Mouse (Mus musculus) adrenal gland, postnatal 10 days (tissue): ENCODE measurements around the gene Cdc5l. TPM values are rescaled to one million over a fixed set of nuclear protein-coding genes. Genes with fewer than 3 reads are reported as not detected.
A peak's percentile ranks its signal among the peaks of the same experiment; 100 is the strongest.
"Not testable (repeated sequence)": the region's sequence is repeated elsewhere in the genome, so short reads cannot be mapped to it uniquely, and the experiment has no call there.

ENCODE experiments used
- DNase-seq: peaks from one replicate; pipeline ENCODE4 v3.0.0; 2021; ENCODE audit warnings: mixed read lengths
- total RNA-seq, 2 experiments: library from RNA; stranded (reverse); gene quantifications; 2 replicates each; pipeline ENCODE4 v1.2.3; 2021

The Cdc5l gene
- total RNA-seq, 2 experiments from 2014 or later, result 40.0 to 40.9 TPM

DNA sequence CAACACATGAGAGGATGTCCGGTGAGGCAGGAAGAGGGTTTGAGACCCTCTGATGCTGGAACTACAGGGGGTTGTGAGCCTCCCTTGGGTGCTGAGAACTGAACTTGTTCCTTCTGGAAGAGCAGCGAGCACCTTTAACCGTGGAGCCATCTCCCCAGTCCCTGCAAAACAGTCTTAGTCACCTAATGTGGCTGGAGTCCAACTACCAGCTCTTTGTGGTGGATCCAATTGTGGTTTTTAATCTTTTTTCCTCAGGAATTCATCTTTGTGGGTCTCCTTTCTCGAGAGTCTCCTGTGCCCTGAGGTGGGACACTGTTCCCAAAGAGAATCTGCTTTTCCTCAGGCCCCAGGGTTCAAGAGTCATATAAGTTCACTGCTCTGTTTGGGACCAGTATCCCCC lies 12.4 kb upstream of the Cdc5l start:
- DNase-seq, result peak; percentile 11

DNA sequence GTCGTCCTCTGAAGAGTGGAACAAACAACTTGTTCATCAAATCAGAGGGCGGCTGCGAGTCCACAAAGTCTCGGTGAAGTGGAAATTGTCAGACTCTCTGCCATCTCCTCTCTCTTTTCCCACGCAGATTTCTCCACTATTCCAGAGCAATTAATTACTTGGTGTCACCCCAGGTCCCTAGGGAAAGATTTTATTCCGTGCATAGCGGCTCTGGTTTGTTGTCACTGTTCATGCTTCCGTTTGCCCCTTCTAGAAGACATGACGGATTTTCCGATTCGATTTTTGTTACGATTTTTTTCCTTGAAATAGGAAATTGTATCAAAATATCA lies 689 bp upstream of the Cdc5l start:
- no peak for DNase-seq

- no peak for DNase-seq
Measured at GRCm38 (mm10) chr17:45432706-45433398, 685 bp downstream of the Cdc5l start.

DNA sequence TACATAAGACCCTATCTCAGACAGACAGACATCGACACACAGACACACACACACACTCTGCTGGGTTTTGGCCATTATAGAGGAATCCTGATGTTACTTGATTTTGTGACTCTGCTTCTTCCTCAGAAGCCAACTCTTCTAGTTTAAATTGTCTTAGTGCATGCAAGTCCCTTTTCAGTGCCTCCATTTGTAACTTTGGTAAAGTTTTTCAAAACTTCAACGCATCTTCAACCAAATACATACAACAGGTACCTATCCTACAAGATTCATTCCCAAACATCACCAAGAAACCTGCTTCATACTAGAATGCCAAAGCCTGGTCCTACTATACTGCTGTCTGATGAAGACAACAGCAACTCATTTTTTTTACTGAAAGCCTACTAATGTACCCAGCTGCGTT lies 1.5 kb downstream of the Cdc5l start:
- DNase-seq, result no peak

GRCm38 (mm10) chr17:45417387-45417786 lies 16.1 kb downstream of the Cdc5l start:
- no peak for DNase-seq

- DNase-seq, result not testable (repeated sequence)
Measured at GRCm38 (mm10) chr17:45411617-45412016, 21.9 kb downstream of the Cdc5l start.

DNA sequence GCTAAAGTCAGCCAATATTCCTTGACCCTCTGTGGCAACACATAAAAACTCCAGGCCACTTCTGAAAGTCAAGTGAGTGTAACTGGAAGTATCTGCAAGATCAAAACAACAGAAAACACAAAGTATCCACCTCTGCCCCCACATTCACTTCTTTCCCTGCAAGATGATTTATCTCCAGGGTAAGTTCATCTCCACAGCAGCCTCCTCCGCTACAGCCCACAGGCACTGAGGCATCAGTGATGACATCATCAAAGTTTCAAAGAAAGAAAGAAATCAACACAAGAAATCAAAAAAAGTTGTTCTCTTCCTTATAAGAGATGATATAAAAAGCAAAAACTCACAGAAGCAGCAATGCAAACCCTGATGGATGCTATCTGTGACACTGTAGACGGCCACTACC lies 24.8 kb downstream of the Cdc5l start:
- DNase-seq, result no peak

- DNase-seq, result no peak
Measured at GRCm38 (mm10) chr17:45406281-45406680, 27.3 kb downstream of the Cdc5l start.

DNA sequence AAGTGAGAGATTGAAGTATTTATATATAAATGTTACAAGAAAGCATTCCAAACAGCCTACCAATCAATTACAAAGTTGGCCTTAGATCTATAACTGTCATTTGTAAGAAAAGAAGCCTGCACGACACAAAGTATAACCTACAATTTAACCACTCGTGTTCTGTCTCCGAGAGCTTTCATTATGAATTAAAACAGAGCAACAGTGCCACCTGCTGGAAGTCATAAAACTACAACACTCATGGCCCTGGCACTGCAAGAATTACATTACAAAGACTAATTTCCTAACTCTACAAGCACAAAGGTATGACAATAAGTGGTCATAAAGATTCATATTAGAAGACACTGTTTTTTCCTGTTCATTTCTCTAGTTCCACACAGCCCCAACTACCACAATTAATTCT lies 30.3 kb downstream of the Cdc5l start:
- peak; percentile 59 for DNase-seq

DNA sequence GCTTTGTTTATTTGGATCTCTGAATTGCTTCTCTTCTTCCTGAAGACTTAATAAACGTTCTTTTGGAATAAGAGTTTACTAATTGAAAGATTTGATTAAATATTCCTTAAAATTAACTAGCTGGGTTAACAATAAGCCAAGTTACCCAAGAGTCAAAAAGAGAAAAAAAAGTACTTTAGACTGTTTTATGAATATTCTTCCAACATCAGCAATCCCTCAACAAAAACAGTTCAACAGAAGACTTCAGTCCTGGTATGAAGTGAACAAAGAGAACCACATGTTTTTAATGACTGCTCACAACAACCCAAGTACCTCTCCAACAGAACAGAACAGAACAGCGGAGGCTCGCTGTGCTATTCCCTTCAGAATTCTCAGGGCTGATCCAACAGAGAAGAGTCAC lies 30.9 kb downstream of the Cdc5l start:
- DNase-seq, result no peak

DNA sequence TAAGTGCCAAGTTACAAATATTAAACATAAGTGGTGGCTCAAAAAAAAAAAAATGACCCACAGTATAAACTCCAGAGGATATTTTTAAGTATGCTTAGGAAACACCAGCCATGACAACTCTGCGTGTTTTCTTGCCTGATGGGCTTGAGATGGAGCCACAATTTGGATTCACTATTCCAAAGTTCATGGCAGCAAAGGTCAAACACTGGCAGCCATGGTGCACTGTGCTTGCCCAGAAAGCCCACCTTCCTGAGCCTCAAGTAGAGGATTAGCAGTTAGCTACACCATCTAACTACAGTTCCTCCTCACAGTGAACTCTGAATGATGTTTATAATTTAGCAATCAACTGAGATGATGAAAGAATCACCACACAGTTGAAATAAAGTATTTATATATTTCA lies 31.4 kb downstream of the Cdc5l start:
- DNase-seq, result no peak

DNA sequence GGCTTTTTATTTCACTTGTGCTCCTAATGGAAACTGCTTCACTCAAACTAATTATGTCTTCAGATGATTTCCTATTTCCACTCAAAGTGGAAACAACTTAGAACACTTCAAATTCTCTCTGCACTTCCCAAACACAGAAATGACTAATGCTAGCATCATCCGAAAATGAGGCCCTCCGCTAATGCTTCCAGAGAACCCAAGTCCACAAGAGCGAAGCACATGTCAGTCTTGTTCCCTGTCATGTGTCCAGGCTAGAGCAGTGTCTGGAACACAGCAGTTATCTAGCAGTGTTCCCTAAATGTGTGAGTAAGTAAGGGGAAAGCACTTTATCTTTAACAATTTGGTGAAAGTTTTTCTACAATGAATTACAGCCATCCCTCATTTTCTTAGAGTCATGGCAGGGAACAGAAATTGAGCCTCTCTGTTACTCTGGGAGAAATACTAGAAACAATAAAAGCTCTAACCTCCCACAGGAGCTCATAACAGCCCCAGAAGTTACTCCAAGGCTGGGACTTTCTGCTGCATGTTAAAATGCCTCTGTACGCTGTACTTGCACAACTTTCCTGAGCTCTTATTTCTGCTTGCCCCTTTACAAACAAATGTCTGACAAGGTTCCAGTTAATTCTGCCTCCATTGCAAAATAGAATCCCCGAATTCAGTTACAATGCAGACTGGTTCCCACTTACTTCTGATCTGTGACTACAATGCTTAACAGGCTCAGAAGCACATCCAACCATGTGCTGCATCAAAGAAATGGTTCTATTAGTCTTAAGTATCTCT lies 32.2 kb downstream of the Cdc5l start:
- DNase-seq, result no peak

- no peak for DNase-seq
Measured at GRCm38 (mm10) chr17:45398021-45398420, 35.5 kb downstream of the Cdc5l start.

DNA sequence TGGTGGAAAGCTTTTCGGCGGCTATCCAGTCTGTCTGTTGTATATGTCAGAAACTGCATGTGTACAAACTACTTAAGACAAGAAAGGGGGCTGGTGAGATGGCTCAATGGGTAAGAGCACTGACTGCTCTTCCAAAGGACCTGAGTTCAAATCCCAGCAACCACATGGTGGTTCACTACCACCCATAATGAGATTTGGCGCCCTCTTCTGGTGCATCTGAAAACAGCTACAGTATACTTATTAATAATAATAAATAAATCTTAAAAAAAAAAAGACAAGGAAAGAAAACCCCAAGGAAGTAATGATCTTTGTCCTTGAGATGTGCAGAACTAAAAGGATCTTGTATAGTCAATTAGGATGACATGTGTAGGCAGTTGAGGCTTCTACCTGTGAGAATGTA lies 36.0 kb downstream of the Cdc5l start:
- no peak for DNase-seq

GRCm38 (mm10) chr17:45394612-45395011 lies 38.9 kb downstream of the Cdc5l start:
- DNase-seq, result no peak

DNA sequence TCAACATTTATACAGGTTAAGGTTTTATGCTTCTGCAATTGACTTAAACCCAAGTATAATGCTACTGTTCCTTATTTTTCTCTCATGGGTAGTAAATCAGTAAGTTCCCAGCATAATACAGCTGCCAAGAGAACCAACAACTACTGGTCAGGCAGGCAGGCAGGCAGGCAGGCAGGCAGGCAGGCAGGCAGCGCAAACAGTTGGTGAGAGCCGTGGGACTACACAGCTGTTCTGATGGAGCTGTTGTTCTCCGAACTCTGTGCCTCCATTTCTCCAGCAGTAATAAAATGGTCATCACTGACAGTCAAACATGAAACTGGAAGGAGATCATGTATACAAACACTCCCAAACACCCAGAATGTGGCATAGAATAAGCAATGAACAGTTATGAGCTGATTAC lies 39.8 kb downstream of the Cdc5l start:
- DNase-seq, result no peak

- no peak for DNase-seq
Measured at GRCm38 (mm10) chr17:45389896-45390295, 43.6 kb downstream of the Cdc5l start.

- no peak for DNase-seq
Measured at GRCm38 (mm10) chr17:45386986-45387385, 46.6 kb downstream of the Cdc5l start.

DNA sequence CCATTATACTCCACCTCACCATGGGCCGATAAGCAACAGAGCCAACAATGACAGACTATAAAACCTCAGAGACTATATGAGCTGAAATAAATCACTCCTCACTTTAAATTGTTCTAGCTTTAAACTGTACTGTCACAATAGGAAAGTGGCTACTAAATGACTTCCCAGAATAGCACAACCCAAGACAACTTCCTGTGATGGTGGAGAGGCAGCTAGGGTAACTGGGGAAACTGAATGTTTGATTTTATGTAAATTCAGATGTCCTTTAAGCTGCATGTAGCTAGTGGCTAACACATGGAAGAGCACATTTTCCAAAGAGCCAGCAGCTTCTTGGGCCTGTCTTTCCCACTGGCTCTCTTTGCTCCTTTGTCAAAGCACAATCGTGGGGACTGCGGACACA lies 50.2 kb downstream of the Cdc5l start:
- no peak for DNase-seq

- no peak for DNase-seq
Measured at GRCm38 (mm10) chr17:45379271-45379784, 54.2 kb downstream of the Cdc5l start.

DNA sequence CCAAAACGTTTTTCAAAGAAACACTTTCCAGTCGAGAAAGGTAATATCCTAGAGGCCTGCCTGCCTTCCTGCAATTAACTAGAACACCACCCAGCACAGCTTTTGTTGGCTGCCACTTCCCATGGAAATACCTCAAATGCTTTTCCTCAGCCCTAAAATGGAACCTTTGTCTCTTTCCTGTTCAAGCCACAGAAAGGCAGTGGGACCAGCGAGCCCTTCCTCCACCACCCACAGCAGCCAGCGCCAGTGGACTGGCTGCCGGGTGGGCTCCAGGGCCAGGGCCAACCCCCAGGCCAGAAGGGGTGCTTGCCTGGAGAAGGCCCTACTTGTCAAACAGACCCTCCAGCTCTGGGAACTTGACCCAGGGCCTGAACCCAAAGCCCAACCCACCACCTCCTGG lies 56.2 kb downstream of the Cdc5l start:
- DNase-seq, result no peak

GRCm38 (mm10) chr17:45373987-45374608 lies 59.4 kb downstream of the Cdc5l start:
- peak; percentile 89 for DNase-seq

DNA sequence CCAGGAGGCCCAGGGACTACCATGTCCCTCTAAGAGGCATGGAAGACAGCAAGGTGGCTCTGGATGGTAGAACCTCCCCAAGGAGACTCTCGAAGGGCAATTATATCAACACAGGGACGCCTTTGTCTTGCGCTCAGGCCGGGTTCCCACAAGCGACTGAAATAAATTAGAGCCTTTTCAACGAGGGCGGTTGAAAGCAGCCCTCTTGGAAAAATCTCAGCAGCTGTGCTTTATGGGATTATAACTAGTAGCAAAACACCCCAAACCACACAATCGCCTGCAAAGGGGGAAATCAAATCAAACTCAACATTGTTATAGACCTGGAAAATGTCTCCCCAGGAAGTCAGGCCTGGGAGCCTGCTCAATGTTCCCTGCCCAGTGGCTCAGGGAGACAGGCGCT lies 62.5 kb downstream of the Cdc5l start:
- no peak for DNase-seq
